Mouse (Mus musculus) MEL (cell line): Measurements from ENCODE around the gene Sarm1. TPM values are rescaled to one million over a fixed set of nuclear protein-coding genes. Genes with fewer than 3 reads are reported as not detected.

Experiments
- DNase-seq: peaks from one replicate; pipeline ENCODE4 v3.0.0; 2011; ENCODE audit warnings: low read depth, low spot score
- H3K27ac ChIP-seq: 2 replicates; pipeline ENCODE4 v1.5.1; 2012; ENCODE audit warnings: low read depth, mild to moderate bottlenecking, control low read depth, low read length, moderate library complexity; ENCODE audit not compliant: control insufficient read depth
- H3K27me3 ChIP-seq, 2 experiments: fragments of 150-350 bp in 1 of 2; sonication (generic) in 1 of 2; 2 replicates each; pipeline ENCODE4 v1.6.1; 2012; ENCODE audit warnings: low read length in 2 of 2, mild to moderate bottlenecking in 2 of 2, improper control_type of control experiment in 1 of 2, moderate library complexity in 1 of 2; ENCODE audit not compliant: insufficient read depth in 2 of 2, control insufficient read depth in 1 of 2
- H3K36me3 ChIP-seq, 2 experiments: 2 replicates each; pipeline ENCODE4 v1.6.1; 2012 to 2014; ENCODE audit warnings: low read length in 2 of 2, improper control_type of control experiment in 1 of 2, inconsistent platforms in 1 of 2, mild to moderate bottlenecking in 1 of 2; ENCODE audit not compliant: insufficient read depth in 2 of 2, control insufficient read depth in 1 of 2
- H3K4me1 ChIP-seq, 2 experiments: fragments of 150-350 bp in 1 of 2; sonication (generic) in 1 of 2; 2 replicates each; pipeline ENCODE4 v1.6.1; 2012; ENCODE audit warnings: low read length in 2 of 2, improper control_type of control experiment in 1 of 2, mild to moderate bottlenecking in 1 of 2; ENCODE audit not compliant: insufficient read depth in 2 of 2, control insufficient read depth in 1 of 2
- H3K4me3 ChIP-seq, 2 experiments: fragments of 150-350 bp in 1 of 2; sonication (generic) in 1 of 2; 2 replicates each; pipeline ENCODE4 v1.5.1; 2012; ENCODE audit warnings: low read depth in 2 of 2, low read length in 2 of 2, mild to moderate bottlenecking in 2 of 2, moderate library complexity in 2 of 2, control low read depth in 1 of 2, improper control_type of control experiment in 1 of 2; ENCODE audit not compliant: control insufficient read depth in 1 of 2, insufficient read depth in 1 of 2
- H3K79me2 ChIP-seq: 2 replicates; pipeline ENCODE4 v1.6.1; 2012; ENCODE audit warnings: mild to moderate bottlenecking, low read length, moderate library complexity; ENCODE audit not compliant: control insufficient read depth, poor library complexity, insufficient read depth
- H3K9ac ChIP-seq: 2 replicates; pipeline ENCODE4 v1.6.1; 2012; ENCODE audit warnings: low read depth, mild to moderate bottlenecking, control low read depth, low read length, moderate library complexity; ENCODE audit not compliant: control insufficient read depth, poor library complexity, severe bottlenecking
- H3K9me3 ChIP-seq: fragments of 150-350 bp; sonication (generic); replicated peaks from 2 replicates; pipeline ENCODE4 v1.6.1; 2012; ENCODE audit warnings: mild to moderate bottlenecking, low read length, improper control_type of control experiment, moderate library complexity; ENCODE audit not compliant: insufficient read depth
- BHLHE40 ChIP-seq: IDR thresholded peaks from 2 replicates; pipeline ENCODE4 v1.6.1; 2012; ENCODE audit warnings: low read depth, mild to moderate bottlenecking, inconsistent platforms, low read length, improper control_type of control experiment, borderline replicate concordance
- CHD2 ChIP-seq: IDR thresholded peaks from 2 replicates; pipeline ENCODE4 v1.6.1; 2011; ENCODE audit warnings: low read length, improper control_type of control experiment
- EP300 ChIP-seq, 2 experiments: IDR thresholded peaks; 2 replicates each; pipeline ENCODE4 v1.6.1; 2011; ENCODE audit warnings: improper control_type of control experiment in 2 of 2, low read length in 2 of 2, low read depth in 1 of 2, mild to moderate bottlenecking in 1 of 2
- ETS1 ChIP-seq: IDR thresholded peaks from 2 replicates; pipeline ENCODE4 v1.6.1; 2012; ENCODE audit warnings: low read depth, mild to moderate bottlenecking, inconsistent platforms, low read length, improper control_type of control experiment, moderate library complexity
- GATA1 ChIP-seq: IDR thresholded peaks from 2 replicates; pipeline ENCODE4 v1.6.1; 2011; ENCODE audit warnings: low read depth, low read length, improper control_type of control experiment
- MAX ChIP-seq: IDR thresholded peaks from 2 replicates; pipeline ENCODE4 v1.6.1; 2011; ENCODE audit warnings: low read length, improper control_type of control experiment
- MEF2A ChIP-seq: IDR thresholded peaks from 2 replicates; pipeline ENCODE4 v1.6.1; 2014; ENCODE audit warnings: low read depth, mild to moderate bottlenecking, inconsistent platforms, low read length, improper control_type of control experiment; ENCODE audit not compliant: poor library complexity, insufficient replicate concordance, severe bottlenecking; ENCODE audit errors: extremely low read depth
- MYC ChIP-seq: IDR thresholded peaks from 2 replicates; pipeline ENCODE4 v1.6.1; 2011; ENCODE audit warnings: low read depth, mild to moderate bottlenecking, low read length, improper control_type of control experiment, moderate library complexity
- NELFE ChIP-seq: IDR thresholded peaks from 2 replicates; pipeline ENCODE4 v1.6.1; 2011; ENCODE audit warnings: low read depth, low read length, improper control_type of control experiment
- POLR2A ChIP-seq, 2 experiments: IDR thresholded peaks; 2 replicates each; pipeline ENCODE4 v1.6.1; 2011 to 2012; ENCODE audit warnings: low read length in 2 of 2, mild to moderate bottlenecking in 2 of 2, control low read depth in 1 of 2, improper control_type of control experiment in 1 of 2, low read depth in 1 of 2, moderate library complexity in 1 of 2; ENCODE audit not compliant: control insufficient read depth in 1 of 2, insufficient read depth in 1 of 2, poor library complexity in 1 of 2
- POLR2AphosphoS2 ChIP-seq: IDR thresholded peaks from 2 replicates; pipeline ENCODE4 v1.6.1; 2011; ENCODE audit warnings: low read length, improper control_type of control experiment
- POLR2AphosphoS5 ChIP-seq: IDR thresholded peaks from 2 replicates; pipeline ENCODE4 v1.6.1; 2012; ENCODE audit warnings: low read depth, borderline replicate concordance, mild to moderate bottlenecking, inconsistent platforms, low read length, moderate library complexity, mixed read lengths
- RCOR1 ChIP-seq: IDR thresholded peaks from 2 replicates; pipeline ENCODE4 v1.6.1; 2012; ENCODE audit warnings: low read depth, mild to moderate bottlenecking, inconsistent platforms, low read length, improper control_type of control experiment
- SMC3 ChIP-seq: IDR thresholded peaks from 2 replicates; pipeline ENCODE4 v1.6.1; 2011; ENCODE audit warnings: low read depth, low read length, improper control_type of control experiment
- TCF12 ChIP-seq: IDR thresholded peaks from 2 replicates; pipeline ENCODE4 v1.6.1; 2014; ENCODE audit warnings: low read depth, mild to moderate bottlenecking, inconsistent platforms, low read length, improper control_type of control experiment, moderate library complexity
- UBTF ChIP-seq: IDR thresholded peaks from 2 replicates; pipeline ENCODE4 v1.6.1; 2012; ENCODE audit warnings: low read depth, mild to moderate bottlenecking, inconsistent platforms, low read length, improper control_type of control experiment, moderate library complexity, borderline replicate concordance; ENCODE audit not compliant: insufficient read depth
- USF1 ChIP-seq: IDR thresholded peaks from 2 replicates; pipeline ENCODE4 v1.6.1; 2014; ENCODE audit warnings: low read depth, mild to moderate bottlenecking, inconsistent platforms, low read length, improper control_type of control experiment, moderate library complexity
- USF2 ChIP-seq, 2 experiments: IDR thresholded peaks; 2 replicates each; pipeline ENCODE4 v1.6.1; 2011 to 2012; ENCODE audit warnings: improper control_type of control experiment in 2 of 2, low read length in 2 of 2, borderline replicate concordance in 1 of 2, inconsistent platforms in 1 of 2, low read depth in 1 of 2, mild to moderate bottlenecking in 1 of 2; ENCODE audit not compliant: insufficient read depth in 1 of 2
- ZMIZ1 ChIP-seq: IDR thresholded peaks from 2 replicates; pipeline ENCODE4 v1.6.1; 2012; ENCODE audit warnings: low read depth, mild to moderate bottlenecking, inconsistent platforms, low read length, improper control_type of control experiment, moderate library complexity
- polyA plus RNA-seq, 2 experiments: library from polyadenylated mRNA; stranded (reverse) in 1 of 2; unstranded in 1 of 2; fragments of >175 nt in 1 of 2; fragments of >200 nt in 1 of 2; gene quantifications; 2 replicates each; pipeline versions ENCODE4 v1.2.1 to v1.2.4; 2012; ENCODE audit warnings: low replicate concordance in 2 of 2, low read depth in 1 of 2; ENCODE audit not compliant: insufficient read length in 2 of 2, insufficient read depth in 1 of 2, missing spikeins in 1 of 2
- total RNA-seq: library from RNA; depleted of rRNA; stranded (reverse); fragments of 300-350 nt; gene quantifications from 2 replicates; pipeline ENCODE4 v1.2.3, GENCODE M21; 2012

The Sarm1 gene
- total and polyA plus RNA-seq, 3 experiments, result 0.73 to 4.3 TPM; not detected in 1

DNA sequence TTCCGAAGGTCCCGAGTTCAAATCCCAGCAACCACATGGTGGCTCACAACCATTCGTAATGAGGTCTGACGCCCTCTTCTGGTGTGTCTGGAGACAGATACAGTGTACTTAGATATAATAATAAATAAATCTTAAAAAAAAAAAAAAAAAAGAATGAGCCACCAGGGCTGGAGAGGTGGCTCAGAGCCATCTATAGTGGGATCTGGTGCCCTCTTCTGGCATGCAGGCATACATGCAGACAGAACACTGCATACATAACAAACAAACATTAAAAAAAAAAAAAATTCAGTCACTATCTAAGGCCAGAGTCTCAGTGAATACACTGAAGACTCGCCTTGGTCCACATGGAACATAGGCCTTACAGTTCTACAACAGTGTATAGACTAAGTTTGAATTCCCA, 11.6 kb upstream of the Sarm1 start (continued):
- TF ChIP-seq MYC (0 out of 2 replicates have a peak, but pooled peaks have one; percentile 50), ZMIZ1 (no peak), GATA1 (no peak)
- TF ChIP-seq, all 39 proteins: peak for 7

DNA sequence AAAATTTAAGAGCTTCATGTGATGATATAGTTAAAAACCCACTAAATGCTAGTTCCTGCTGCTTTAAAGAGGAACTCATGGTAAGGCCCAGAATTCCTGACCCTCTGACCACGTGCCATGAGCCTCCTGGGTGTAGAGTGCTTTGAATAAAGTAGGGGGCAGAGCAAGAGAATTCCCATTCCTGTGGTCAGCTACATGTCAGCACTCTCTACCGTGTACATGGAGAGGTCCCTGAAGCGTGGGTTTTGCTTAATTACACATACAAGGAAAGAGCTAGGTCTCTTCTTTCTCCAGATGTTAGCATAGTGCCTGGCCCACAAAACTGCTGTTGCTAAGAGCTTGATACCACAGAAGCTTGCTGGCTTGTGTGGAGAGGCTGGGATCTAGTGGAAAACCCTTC, 7.9 kb upstream of the Sarm1 start:
- no peak overlapping the region for H3K27ac ChIP-seq
- no peaks in the 10 kb centered on the region for H3K79me2 ChIP-seq
- peaks cover 3 to 14% of the 10 kb centered on the region in 2 experiments; a peak in 2 of 4 replicates for H3K36me3 ChIP-seq
- no peak for DNase-seq
- peaks cover 0 to 17% of the 10 kb centered on the region in 2 experiments; a peak in 2 of 4 replicates for H3K4me1 ChIP-seq
- H3K27me3 ChIP-seq, result no peaks in the 10 kb centered on the region
- no peaks in the 10 kb centered on the region for H3K9me3 ChIP-seq
- H3K9ac ChIP-seq, result no peak overlapping the region
- TF ChIP-seq USF1 (no peak), MYC (no peak), SMC3 (no peak), MAX (no peak), USF2 (IDR thresholded peaks at IDR 0.05; ENCODE audit: borderline replicate concordance in 1 of 2, insufficient read depth in 1 of 2, low read depth in 1 of 2, low read length in 2 of 2) (no peak), EP300 (IDR thresholded peaks at IDR 0.05; ENCODE audit: low read depth in 1 of 2, low read length in 2 of 2) (no peak), POLR2AphosphoS2 (no peak), BHLHE40 (no peak), POLR2A (IDR thresholded peaks at IDR 0.05; ENCODE audit: control insufficient read depth in 1 of 2, insufficient read depth in 1 of 2, low read depth in 1 of 2, low read length in 2 of 2, poor library complexity in 1 of 2) (no peak), POLR2AphosphoS5 (no peak), UBTF (no peak), CHD2 (no peak), ETS1 (no peak), NELFE (no peak), TCF12 (no peak), ZMIZ1 (no peak)
- H3K4me3 ChIP-seq, result no peak overlapping the region

DNA sequence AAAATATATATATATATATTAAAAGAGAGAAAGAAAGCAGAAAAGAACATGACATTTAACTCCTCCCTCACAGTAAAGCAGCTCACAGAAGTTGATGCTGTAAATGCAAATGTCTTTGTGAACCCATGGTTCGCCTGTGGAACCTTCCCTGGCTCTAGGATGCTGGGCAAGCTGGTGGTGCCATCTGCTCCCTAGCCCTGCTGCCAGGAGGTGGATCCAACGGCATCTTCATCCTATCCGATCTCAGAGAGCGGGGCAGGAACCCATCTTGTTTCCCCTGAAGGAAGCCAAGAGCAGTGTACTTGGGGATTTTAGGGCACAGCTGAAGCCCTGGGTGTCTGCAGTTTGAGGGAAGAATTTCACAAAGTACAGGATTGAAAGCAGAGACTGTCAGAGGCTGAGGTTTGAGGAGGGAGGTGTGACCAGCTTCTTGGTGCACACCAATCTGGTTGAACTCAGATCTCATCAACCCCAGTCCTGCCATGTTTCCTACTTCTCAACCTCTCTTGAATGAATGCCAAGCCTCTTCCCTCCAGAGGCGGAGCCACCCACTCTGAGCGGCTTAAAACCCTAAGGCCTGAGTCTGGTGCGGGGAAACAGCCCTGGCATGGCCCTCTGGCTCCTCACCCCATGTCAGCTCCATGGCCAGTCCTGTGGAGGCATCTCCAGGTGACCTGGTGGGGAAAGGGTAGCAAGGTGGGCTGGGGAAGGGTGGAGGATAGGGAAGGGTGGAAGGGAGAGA, 5.5 kb upstream of the Sarm1 start, which contains the start of gene Sebox:
Sebox (plus strand) TSS at position 539 of the 742 bp plus-strand sequence.
- Histone ChIP-seq H3K4me1 (peaks cover 0 to 20% of the 10 kb centered on the region in 2 experiments; a peak in 3 of 4 replicates), H3K27ac (no peak within 1 kb of the TSS), H3K9ac (no peak within 1 kb of the TSS), H3K27me3 (no peaks in the 10 kb centered on the region; a peak in 1 of 4 replicates), H3K36me3 (peaks cover 7 to 14% of the 10 kb centered on the region in 2 experiments; a peak in 3 of 4 replicates), H3K4me3 (no peak within 1 kb of the TSS), H3K79me2 (no peaks in the 10 kb centered on the region), H3K9me3 (no peaks in the 10 kb centered on the region)
- DNase-seq, result peak; percentile 82
- TF ChIP-seq MEF2A (no peak), RCOR1 (peak; percentile 79)
